Mouse (Mus musculus): Measurements from ENCODE around the gene Ccno.
"Not testable (repeated sequence)": the region's sequence is repeated elsewhere in the genome, so short reads cannot be mapped to it uniquely, and the experiment has no call there.

Ccno gene

DNA sequence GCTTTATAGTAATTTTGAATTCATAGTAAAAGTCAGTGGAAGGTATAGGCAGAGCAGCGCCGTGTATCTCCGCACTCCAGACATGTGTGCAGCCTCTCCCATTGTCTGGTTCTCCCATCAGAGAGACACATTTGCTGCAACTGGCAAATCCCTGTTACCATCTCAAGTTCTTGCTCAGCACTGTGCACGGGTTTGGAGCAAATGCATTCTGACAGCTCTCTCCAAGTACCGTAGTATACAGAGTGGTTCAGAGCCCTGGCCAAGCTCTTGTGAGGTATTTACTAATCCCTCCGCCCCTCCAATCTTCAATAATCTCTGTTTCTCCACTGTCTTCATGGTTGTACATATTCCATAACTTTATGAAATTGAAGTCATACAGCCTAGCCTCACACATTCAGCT is 25.1 kb downstream of the Ccno start:
- no peak for DNase-seq

- DNase-seq = not testable (repeated sequence)
Observed at GRCm38 (mm10) chr13:113013174-113013953, 25.8 kb downstream of the Ccno start.

- no peak for DNase-seq
Observed at GRCm38 (mm10) chr13:113021521-113021920, 33.9 kb downstream of the Ccno start.

DNA sequence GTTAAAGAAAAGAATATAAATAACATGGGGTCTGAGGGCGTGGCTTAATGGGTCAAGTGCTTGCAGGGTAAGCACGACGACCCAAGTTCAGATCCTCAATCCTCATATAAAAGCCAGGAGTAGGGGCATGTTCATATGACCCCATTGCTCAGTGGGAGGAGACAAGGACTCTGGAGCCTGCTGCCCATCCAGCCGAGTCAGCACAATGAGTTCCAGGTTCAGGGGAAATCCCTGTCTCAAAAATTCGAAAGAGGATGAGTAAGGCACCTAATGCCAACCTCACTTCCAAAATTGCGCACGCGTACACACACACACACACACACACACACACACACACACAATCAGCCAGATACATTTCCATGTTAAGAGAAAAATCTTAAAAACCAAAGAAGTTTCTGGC is 34.9 kb downstream of the Ccno start:
- DNase-seq = no peak

DNA sequence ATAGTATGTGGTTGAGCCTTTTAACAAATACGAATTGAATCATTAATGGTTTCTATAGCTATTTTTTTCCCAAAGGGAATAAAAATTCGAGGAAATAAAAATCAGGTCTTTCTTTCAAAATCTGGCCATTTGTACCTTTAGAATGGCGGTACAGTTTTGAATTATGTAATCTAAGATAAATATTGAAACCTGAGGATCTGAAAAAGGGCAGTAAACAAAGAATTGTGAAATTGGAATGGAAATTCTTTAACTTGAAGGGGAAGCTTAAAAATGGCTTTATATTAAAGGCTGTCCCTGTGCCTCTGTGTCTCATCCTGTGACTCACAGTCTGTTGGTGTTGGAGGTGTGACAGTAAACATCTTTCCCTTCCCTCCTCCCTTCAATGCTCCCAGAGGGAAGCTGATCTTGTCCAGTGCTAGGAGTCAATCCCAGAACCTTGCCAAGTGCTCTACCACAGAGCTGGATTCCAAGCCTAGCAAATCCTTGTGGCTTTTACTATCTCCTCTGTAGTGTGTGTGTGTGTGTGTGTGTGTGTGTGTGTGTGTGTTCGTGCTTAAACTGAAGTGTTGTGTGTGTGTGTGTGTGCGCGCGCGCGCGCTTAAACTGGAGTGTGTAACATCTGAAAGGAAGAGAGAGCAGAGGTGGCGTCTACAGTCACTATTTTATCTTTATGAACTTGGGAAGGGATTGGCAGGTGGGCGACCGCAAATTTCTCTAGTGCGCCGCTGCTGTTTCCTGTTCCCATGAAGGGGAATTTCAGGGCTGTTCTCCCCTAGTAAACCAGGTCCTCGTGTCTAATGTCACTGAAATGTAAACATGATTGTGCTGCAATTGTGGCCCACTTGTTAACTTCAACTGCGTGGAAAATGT is 35.9 kb downstream of the Ccno start:
- no peak for DNase-seq

DNA sequence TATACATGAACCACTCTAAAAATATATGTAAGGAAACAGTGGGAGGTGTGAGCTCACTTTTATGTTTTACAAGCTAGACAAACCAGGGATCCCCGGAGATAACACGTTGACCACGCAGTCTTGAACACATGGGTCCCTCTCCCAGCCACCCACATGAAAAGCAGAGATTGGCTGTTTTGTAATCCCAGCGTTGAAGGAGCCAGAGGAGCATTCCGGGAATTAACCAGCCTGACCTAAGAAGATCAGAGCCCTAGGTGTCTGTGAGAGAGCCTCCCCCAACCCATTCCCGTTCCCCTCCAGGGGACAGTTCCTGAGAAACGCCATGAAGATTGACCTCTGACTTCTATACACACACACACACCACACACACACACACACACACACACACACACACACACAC is 43.7 kb downstream of the Ccno start:
- DNase-seq = no peak

GRCm38 (mm10) chr13:113031792-113032571 is 44.4 kb downstream of the Ccno start:
- DNase-seq = peak; percentile 32 to 43

DNA sequence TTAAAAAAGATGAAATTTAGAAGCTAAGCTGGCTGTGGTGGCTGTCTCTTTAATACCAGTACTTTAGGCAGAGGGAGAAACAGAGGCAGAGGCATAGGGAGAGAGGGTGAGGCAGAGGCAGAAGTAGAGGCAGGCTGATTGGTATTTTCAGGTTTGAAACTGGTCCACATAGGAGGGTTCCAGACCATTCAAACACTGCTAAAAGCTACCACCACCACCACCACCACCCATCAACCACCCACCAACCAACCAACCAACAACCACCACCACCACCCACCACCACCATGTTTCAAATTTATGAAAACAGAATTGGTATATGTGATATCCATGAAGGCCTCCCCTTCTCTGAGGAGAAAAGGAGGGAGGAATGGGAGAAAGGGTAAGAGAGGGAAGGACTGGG is 45.2 kb downstream of the Ccno start:
- DNase-seq = no peak

DNA sequence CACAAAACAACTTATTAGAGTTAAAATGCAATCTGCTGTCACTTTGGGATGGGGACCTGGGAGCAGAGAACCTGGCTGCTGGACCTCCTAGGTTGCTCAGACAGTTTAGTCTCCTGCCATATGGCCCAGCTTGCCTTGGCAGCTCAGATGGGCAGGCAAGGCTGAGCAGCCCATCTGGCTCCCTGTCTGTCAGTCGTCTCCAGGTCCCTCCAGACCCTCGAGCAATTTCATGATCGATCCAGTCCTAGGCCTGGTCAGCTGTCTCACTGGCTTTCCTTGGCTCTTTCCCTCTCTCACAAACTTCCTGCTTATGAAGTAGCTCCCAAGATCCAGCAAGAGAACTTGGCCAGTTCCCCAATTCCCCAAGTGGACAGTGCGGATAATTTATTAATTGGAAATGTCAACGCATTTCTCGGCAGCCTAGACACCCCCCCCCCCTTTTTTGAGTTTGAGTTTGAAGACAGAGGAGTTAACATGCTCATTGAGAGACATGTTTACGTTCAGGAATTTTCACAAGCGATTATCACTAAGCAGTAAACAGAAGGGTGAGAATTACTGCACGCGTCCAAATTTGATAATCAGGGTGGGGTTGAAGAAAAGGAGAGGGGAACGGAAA is 46.8 kb downstream of the Ccno start:
- peak; percentile 57 to 60 for DNase-seq

DNA sequence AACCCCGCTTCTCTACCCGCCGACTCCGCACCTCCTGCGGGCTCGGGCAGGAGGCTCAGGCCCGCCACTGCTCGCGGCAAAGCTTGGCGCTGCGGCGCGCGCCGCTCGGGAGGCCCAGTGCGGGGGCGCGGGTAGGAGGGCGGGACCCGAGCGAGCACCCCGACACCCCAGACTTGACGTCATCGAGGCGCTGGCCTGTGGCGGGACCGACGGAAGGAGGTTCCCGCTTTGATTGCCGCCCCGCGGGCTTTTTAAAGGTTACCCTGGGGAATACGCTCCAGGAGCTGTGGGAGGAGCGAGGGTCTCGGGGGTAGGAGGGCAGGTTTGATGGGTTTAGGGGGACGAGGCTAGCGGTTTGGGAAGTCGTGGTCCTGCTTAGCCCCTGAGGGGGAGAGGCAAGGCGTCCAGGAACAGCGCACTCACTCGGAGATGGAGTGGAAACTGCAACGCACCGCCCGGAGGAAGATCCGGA is 47.4 kb downstream of the Ccno start, which contains the start of gene Cdc20b:
Cdc20b (plus strand) TSS at position 162 of the 472 bp plus-strand sequence.
- DNase-seq = peak; percentile 27 to 49

DNA sequence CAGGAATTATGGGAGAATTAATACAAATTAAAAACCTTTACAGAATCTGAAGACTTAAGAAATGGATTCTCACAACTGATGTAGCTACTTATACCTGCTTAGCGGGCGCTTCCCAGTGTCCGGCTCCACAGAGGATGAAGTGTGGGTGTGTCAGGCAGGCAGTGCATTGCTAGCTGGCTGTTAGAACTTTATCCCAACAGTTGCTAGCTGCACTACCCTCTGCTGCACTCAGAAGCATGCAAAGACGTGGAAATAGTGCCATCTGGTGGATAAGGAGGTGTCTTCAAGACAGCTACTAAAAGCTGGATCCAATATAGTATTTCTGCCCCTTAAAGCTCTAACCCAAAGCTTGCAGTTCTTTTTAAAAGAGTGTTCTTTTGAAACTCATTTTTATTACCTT is 48.2 kb downstream of the Ccno start:
- peak; percentile 58 to 71 for DNase-seq
